Mouse (Mus musculus) heart, postnatal 36 days (tissue): ENCODE results near the gene Srd5a1. TPM values are rescaled to one million over a fixed set of nuclear protein-coding genes. Genes with fewer than 3 reads are reported as not detected.
A peak's percentile ranks its signal among the peaks of the same experiment; 100 is the strongest.

Experiments
- DNase-seq, 2 experiments: peaks; one replicate each; pipeline ENCODE4 v3.0.0; 2021 to 2022
- intact Hi-C: fragments of 180-260 bp; cut with DNase I; formaldehyde crosslinking; loops from one replicate; pipeline ENCODE4 v1.15.1; 2025
- total RNA-seq, 2 experiments: library from RNA; stranded (reverse); gene quantifications; 2 replicates each; pipeline ENCODE4 v1.2.3; 2021

Gene Srd5a1
- total RNA-seq, 2 experiments from 2014 or later, result 0.83 to 1.6 TPM

- no peak for DNase-seq
Observed at GRCm38 (mm10) chr13:69543595-69543994, 67.6 kb downstream of the Srd5a1 start.

GRCm38 (mm10) chr13:69542571-69543352 lies 68.5 kb downstream of the Srd5a1 start:
- intact Hi-C loops, result no loop called here
- DNase-seq, result no peak

More at GRCm38 (mm10) chr13:69543595-69543994, 67.6 kb downstream of the Srd5a1 start:
- intact Hi-C loops, result no loop called here

- no peak for DNase-seq
- intact Hi-C loops, result no loop called here
Observed at GRCm38 (mm10) chr13:69541776-69542175, 69.5 kb downstream of the Srd5a1 start.

- intact Hi-C loops, result no loop called here
- no peak for DNase-seq
Observed at GRCm38 (mm10) chr13:69541209-69541608, 70.0 kb downstream of the Srd5a1 start.

- intact Hi-C loops, result no loop called here
- DNase-seq, result no peak
Observed at GRCm38 (mm10) chr13:69538327-69538726, 72.9 kb downstream of the Srd5a1 start.

GRCm38 (mm10) chr13:69537366-69537765 lies 73.9 kb downstream of the Srd5a1 start:
- intact Hi-C loops, result no loop called here
- DNase-seq, result no peak

GRCm38 (mm10) chr13:69536021-69536420 lies 75.2 kb downstream of the Srd5a1 start:
- no peak for DNase-seq
- intact Hi-C loops, result no loop called here

- DNase-seq, result peak; percentile 96
Observed at GRCm38 (mm10) chr13:69534654-69535551, 76.3 kb downstream of the Srd5a1 start.

GRCm38 (mm10) chr13:69534334-69534653 lies 76.9 kb downstream of the Srd5a1 start, which contains the start of gene Tent4a:
Tent4a (minus strand) TSS chr13:69534617.
- intact Hi-C loops, result no loop called here
- peak in 1 of 2 experiments; percentile 89 for DNase-seq

More at GRCm38 (mm10) chr13:69534654-69535551, 76.3 kb downstream of the Srd5a1 start:
- intact Hi-C loops, result no loop called here

- intact Hi-C loops, result no loop called here
Observed at GRCm38 (mm10) chr13:69533405-69534333, 77.6 kb downstream of the Srd5a1 start, which contains the start of gene Nsun2. Nsun2 (plus strand) TSS chr13:69533746.

GRCm38 (mm10) chr13:69532893-69533404 lies 78.3 kb downstream of the Srd5a1 start:
- intact Hi-C loops, result no loop called here
- DNase-seq, result no peak

More at GRCm38 (mm10) chr13:69533405-69534333, 77.6 kb downstream of the Srd5a1 start, which contains the start of gene Nsun2:
- DNase-seq, result peak; percentile 56 to 71

- DNase-seq, result no peak
- intact Hi-C loops, result no loop called here
Observed at GRCm38 (mm10) chr13:69532101-69532892, 78.9 kb downstream of the Srd5a1 start.

GRCm38 (mm10) chr13:69531431-69531830 lies 79.8 kb downstream of the Srd5a1 start:
- intact Hi-C loops, result loop anchor here (2.0 kb wide), 1 partner anchor 81 kb away; no protein-coding TSS in a partner anchor

GRCm38 (mm10) chr13:69530951-69531350 lies 80.3 kb downstream of the Srd5a1 start:
- intact Hi-C loops, result loop anchor here (2.0 kb wide), 1 partner anchor 82 kb away; no protein-coding TSS in a partner anchor
- DNase-seq, result no peak

More at GRCm38 (mm10) chr13:69531431-69531830, 79.8 kb downstream of the Srd5a1 start:
- no peak for DNase-seq

GRCm38 (mm10) chr13:69530156-69530555 lies 81.1 kb downstream of the Srd5a1 start:
- no peak for DNase-seq
- intact Hi-C loops, result loop anchor here (2.0 kb wide), 1 partner anchor 83 kb away; no protein-coding TSS in a partner anchor

GRCm38 (mm10) chr13:69528531-69528930 lies 82.7 kb downstream of the Srd5a1 start:
- no peak for DNase-seq
- intact Hi-C loops, result no loop called here

- no peak for DNase-seq
- intact Hi-C loops, result no loop called here
Observed at GRCm38 (mm10) chr13:69525867-69526266, 85.4 kb downstream of the Srd5a1 start.

- intact Hi-C loops, result no loop called here
Observed at GRCm38 (mm10) chr13:69524158-69524530, 87.1 kb downstream of the Srd5a1 start.

More at GRCm38 (mm10) chr13:69524158-69524530, 87.1 kb downstream of the Srd5a1 start:
- DNase-seq, result no peak
